ENCODE assay signal across 12 mouse cellular contexts in the genomic region with DNA sequence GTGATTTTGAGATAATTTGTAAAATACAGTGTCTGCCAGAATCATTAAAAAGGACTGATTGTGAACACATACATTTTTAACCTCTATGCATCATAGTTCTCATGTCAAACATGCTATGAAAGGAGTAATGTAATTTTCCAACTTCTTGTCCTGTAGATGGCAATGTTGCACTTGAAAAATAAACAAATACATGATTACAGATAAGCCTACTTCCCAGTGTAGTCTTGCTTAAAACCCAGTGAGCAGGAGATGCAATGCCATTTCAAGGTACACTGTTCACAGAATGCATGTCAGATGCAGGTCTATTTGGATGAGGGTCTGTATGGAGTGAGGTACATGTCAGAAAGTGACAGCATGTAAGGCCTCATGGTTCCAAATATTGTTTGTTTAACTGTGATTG.
A peak's percentile ranks its signal among the peaks of the same experiment; 100 is the strongest.
DNase-seq lines count a peak whose midpoint lies in the region; ATAC-seq and TF ChIP-seq lines count a peak whose summit lies in the region.
"Had no signal": no experiment of that assay in that cellular context is flagged by ENCODE, and none has a peak within 500 bp of the region (broad histone marks: within the 10 kb centered on the region; RNA-seq: fewer than 3 reads in every experiment).

No protein-coding gene starts in this region.

- no peaks in the 10 kb centered on the region for H3K9me3 ChIP-seq in embryonic facial prominence, embryonic 14.5 days (ENCODE audit: control insufficient read depth, low read length)
- H3K9me3 ChIP-seq in embryonic facial prominence, embryonic 10.5 days: no peaks in the 10 kb centered on the region
- H3K9me3 ChIP-seq: liver, embryonic 15.5 days had no signal

- H3K36me3 ChIP-seq in embryonic facial prominence, embryonic 14.5 days (ENCODE audit: control insufficient read depth, insufficient read depth, low read length): no peaks in the 10 kb centered on the region
- no peaks in the 10 kb centered on the region for H3K36me3 ChIP-seq in embryonic facial prominence, embryonic 10.5 days (replicated peaks)
- H3K36me3 ChIP-seq: heart, embryonic 15.5 days; liver, embryonic 15.5 days had no signal

- peak; percentile 53 for TF ChIP-seq CTCF in left cerebral cortex, adult 2 months (IDR thresholded peaks at IDR 0.05)

- H3K4me2 ChIP-seq in embryonic facial prominence, embryonic 14.5 days (ENCODE audit: low read depth, low read length): no peak overlapping the region
- H3K4me2 ChIP-seq: heart, embryonic 15.5 days; liver, embryonic 15.5 days had no signal

- H3K4me3 ChIP-seq in embryonic facial prominence, embryonic 14.5 days (ENCODE audit: low read depth, low read length): no peak overlapping the region
- H3K4me3 ChIP-seq in embryonic facial prominence, embryonic 10.5 days: no peak overlapping the region
- H3K4me3 ChIP-seq in left cerebral cortex, adult 2 months: no peak overlapping the region
- H3K4me3 ChIP-seq: heart, embryonic 15.5 days; liver, embryonic 15.5 days had no signal

- H3K9ac ChIP-seq in embryonic facial prominence, embryonic 14.5 days (ENCODE audit: low read depth, low read length): no peak overlapping the region
- H3K9ac ChIP-seq: heart, embryonic 15.5 days; liver, embryonic 15.5 days had no signal

- intact Hi-C loops in left cerebral cortex, adult 2 months (cut with DNase I): no loop called here

- ATAC-seq in embryonic facial prominence, embryonic 14.5 days (ENCODE audit: low read depth): no peak

- DNase-seq in embryonic facial prominence, embryonic 14.5 days (ENCODE audit: low spot score): peak; percentile 62
- DNase-seq in embryonic facial prominence, embryonic 10.5 days (ENCODE audit: low spot score): no peak
- no peak for DNase-seq in left cerebral cortex, adult 2 months (ENCODE audit: extremely low spot score in 1 of 2, low spot score in 2 of 2)
- no peak for DNase-seq in left cerebral cortex, adult 8-10 months (ENCODE audit: low spot score in 2 of 2)
- DNase-seq in cerebellum, adult 18-20 months: peak; percentile 3 to 8
- DNase-seq in retina, adult 2 months (ENCODE audit: low read depth, low spot score): peak; percentile 22
- DNase-seq in thymus, postnatal 36 days: no peak
- no peak for DNase-seq in gastrocnemius, postnatal 25 days
- DNase-seq: adrenal gland, adult 8-10 months; kidney, postnatal 4 days had no signal

- H3K27ac ChIP-seq in embryonic facial prominence, embryonic 14.5 days (replicated peaks; ENCODE audit: low read depth, low read length): no peak overlapping the region
- no peak overlapping the region for H3K27ac ChIP-seq in embryonic facial prominence, embryonic 10.5 days (replicated peaks)
- H3K27ac ChIP-seq in left cerebral cortex, adult 2 months: no peak overlapping the region
- H3K27ac ChIP-seq: heart, embryonic 15.5 days; liver, embryonic 15.5 days had no signal

- no peaks in the 10 kb centered on the region for H3K27me3 ChIP-seq in embryonic facial prominence, embryonic 14.5 days (replicated peaks; ENCODE audit: control insufficient read depth, insufficient read depth, low read length)
- no peaks in the 10 kb centered on the region for H3K27me3 ChIP-seq in embryonic facial prominence, embryonic 10.5 days (replicated peaks; ENCODE audit: low read depth, poor library complexity, severe bottlenecking)
- H3K27me3 ChIP-seq: heart, embryonic 15.5 days; liver, embryonic 15.5 days had no signal

- no peaks in the 10 kb centered on the region for H3K4me1 ChIP-seq in embryonic facial prominence, embryonic 14.5 days (ENCODE audit: control insufficient read depth, insufficient read depth, low read length)
- no peaks in the 10 kb centered on the region for H3K4me1 ChIP-seq in embryonic facial prominence, embryonic 10.5 days
- H3K4me1 ChIP-seq: heart, embryonic 15.5 days; liver, embryonic 15.5 days had no signal

Comparison
In these comparisons a context has a peak if more than half of its experiments do, and no peak if none do; other contexts are left out.
1. DNase-seq: peak in embryonic facial prominence, embryonic 14.5 days (single experiment), cerebellum, adult 18-20 months (2 of 2) and retina, adult 2 months (single experiment); none in embryonic facial prominence, embryonic 10.5 days (single experiment), left cerebral cortex, adult 2 months (0 of 2), left cerebral cortex, adult 8-10 months (0 of 2), thymus, postnatal 36 days (0 of 2) and gastrocnemius, postnatal 25 days (single experiment).